Mouse (Mus musculus) layer of hippocampus, postnatal 36 days (tissue): ENCODE data around the gene Nrap. TPM values are rescaled to one million over a fixed set of nuclear protein-coding genes. Genes with fewer than 3 reads are reported as not detected.

Experiments
- DNase-seq, 2 experiments: peaks; one replicate each; pipeline ENCODE4 v3.0.0; 2022
- total RNA-seq, 2 experiments: library from RNA; stranded (reverse); gene quantifications; 2 replicates each; pipeline ENCODE4 v1.2.3; 2021

Nrap gene
- total RNA-seq, 2 experiments from 2014 or later, result 0.07 to 0.08 TPM

DNA sequence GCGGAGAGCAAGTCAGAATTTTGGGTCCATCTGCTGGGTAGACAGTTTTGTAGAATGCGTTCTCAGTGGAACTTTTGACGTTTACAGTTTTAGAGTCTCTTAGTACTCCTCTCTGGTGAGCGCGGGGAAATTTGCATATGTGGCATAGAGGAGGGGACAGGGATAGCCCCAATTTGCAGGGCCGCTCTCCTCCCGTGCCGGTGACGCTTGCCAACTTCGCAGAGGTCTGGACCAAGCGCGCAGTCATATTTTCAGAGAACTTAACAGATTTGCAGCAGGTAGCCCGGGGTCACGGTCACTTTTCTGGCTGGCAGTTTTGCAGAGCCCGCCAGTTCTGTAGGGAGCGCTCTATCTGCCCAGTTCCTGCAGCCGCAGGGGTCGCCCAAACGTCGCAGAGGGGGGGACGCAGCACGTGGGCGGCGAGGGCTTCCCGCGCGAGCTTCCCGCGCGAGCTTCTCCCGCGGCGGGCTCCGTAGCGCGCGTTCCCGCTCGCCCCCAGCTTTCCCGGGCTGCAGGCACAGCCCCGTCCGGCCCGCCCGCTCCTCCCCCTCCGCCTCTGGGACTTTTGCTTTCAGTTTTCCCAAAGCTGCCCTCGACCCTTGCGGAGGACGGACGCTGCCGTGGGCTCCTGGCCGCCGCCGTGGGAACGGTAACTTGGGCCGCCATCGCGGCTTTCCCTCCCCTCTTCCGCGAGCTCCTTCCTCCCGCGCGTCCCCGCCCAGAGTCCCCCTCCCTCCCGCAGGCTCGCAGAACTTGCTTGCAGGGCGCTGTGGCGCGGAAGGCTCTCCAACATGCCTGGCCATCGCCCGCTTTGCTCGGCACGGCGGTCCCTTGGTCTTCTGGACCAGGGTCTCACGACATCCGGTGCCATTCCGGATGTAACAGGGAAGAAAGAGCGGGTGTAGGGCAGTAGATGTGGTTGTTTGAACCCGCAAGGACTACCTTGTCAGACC is 7.1 kb upstream of the Nrap start, which contains the start of gene Casp7:
Gene Casp7, plus strand, starts transcription at position 461 of the 953 bp plus-strand sequence.
- DNase-seq, result peak; percentile 27 to 35

DNA sequence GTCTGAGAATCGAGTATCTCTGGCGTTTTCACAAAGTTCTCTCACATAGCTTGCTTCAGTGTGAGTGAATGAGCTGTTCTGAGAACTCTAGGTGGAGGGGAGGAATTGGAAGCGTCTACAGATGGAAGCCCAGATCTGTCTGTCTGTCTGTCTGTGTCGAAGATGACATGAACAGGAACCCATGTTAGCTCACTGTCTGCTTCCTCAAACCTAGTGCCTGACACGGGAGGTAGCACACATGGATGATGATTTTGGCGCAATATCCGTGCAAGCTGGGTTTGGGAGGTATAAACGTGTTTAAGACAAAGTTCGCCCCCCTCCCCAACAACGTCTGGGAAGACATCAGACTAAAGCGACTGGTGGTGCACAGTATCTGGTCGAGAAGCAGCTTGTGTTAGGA is 6.4 kb upstream of the Nrap start:
- no peak for DNase-seq

DNA sequence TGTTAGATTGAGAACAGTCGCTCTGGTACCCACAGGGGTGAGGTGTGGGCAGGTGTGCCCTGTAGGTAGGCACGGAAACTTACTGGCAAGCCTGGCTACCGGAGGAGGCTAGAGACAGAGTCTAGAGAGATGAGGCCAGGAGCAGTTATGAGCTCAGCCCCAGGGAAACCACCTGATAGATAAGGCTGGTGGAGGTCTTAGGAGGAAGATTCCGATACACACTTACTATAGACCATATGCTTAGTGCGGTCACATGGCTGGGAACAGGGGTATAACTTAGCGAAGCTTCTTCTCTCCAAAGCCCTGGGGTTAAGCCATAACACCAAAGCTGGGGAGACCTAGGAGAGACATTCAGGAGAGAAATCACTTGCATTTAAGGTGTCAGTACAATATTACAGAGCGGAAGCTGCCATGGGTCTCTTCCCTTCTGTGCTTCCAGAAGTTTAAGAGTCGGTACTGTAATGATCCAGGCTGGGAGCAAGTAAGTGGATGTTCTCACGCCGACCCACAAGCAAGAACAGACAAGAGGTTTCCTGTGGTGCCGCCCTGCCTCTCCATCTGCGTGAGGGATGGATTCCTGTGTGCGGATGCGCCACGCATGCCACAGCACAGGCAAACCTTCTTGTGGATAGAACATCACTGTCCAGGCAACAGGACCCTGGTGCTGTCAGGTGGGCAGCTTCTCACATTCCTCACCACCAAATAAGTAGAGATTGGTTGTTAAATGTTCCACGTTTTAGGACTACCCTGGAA is 5.5 kb upstream of the Nrap start:
- no peak for DNase-seq

DNA sequence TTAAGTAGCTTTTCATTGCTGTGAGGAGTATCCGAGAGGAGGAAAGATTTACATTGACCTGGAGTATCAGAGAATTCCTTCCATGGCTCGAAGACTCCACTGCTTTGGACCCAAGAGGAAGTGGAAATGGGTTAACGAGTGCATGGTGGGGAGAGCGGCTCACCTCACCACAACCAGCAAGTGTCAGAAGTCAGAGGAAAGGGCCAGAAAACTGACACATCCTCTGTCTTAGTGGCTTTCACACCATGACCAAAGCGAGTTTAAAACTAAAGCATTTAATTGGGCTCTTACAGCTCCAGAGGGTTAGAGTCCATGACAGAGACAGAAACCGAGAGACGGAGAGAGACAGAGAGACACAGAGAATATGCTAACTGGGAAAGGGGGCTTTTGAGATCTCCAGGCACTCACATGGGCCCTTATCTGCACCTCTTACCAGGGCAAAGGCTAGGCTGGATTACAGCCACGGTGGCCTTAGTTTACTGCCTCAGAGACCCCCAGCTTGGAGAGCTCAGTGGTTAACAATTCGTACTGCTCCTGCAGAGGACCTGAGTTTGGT is 3.6 kb upstream of the Nrap start:
- DNase-seq, result no peak

DNA sequence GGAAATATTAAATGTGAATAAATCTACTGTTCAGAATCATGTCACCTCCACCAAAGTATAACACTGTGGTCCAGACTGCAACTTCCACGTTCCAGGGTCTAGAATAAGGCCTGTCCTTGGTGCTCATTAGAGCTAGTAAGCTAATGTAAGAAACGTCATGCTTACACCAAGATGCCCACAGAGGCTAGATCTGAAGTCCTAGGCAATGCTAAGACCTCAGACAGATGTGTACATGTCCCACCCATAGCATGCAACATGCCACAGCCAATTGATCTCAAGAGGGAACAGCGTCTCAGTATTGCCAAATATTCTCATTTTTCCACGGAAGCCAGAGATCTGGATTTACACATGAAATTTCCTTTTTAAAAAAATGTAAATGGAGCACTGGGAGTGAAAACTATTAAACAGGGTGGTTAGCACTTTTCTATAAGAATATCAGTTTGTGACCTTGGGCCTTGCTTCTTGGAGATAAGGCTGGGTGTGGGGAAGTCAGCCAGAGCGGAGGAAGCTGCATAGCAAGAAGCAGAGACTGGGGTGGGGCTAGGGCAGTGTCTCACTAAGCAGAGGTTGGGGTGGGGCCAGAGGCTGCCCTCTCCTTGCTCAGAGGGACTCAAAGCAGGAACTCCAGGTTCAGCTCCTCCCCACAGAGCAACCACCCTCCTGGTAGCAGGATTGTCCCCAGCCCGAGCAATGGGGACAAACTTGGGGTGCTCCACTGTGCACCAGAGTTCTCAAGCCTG is 1.6 kb upstream of the Nrap start:
- no peak for DNase-seq

DNA sequence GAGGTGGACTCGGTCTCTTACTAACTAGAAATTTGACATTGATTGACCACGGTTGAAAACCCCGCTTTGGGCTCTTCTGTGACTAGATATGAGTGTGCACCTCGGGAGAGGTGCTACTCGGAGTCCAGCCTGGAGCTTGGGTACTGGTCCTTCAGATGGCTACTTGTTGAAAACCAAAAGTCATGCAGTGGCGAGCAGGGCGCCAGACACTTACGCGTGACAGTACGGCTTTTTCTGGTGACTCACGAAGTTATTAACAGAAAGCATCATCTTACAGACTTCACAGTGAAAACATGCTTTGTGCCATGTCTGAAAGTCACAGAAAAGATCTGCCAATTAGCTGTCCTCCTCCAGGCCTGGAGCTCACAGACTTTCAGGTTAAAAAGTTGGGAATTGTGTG is 661 bp downstream of the Nrap start:
- no peak for DNase-seq

DNA sequence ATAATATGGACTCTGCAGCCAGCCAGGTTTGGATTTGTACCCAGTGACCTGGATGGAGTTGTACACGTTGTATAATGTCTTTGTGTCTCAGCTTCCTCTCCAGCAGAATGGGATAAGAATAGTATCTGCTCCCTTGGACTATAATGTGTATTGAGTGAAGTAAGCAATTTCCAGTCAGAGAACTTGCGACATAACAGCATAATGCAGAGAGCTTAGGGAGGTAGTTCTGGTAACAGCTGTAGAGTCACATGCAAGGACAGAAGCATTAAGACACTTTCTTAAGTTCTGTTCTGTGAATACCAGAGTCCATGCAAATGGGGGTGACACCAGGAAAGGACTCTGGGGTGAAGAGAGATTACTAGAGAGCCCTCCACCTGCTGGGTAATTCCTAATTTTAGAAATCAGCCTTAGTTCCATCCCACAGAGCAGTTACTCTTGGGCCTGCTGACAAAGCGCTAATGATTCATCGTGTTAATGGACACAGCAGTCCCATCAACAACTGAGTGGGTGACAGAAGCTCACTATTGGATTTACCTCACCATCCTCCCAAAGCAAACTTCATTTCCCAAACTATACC is 2.0 kb downstream of the Nrap start:
- no peak for DNase-seq

DNA sequence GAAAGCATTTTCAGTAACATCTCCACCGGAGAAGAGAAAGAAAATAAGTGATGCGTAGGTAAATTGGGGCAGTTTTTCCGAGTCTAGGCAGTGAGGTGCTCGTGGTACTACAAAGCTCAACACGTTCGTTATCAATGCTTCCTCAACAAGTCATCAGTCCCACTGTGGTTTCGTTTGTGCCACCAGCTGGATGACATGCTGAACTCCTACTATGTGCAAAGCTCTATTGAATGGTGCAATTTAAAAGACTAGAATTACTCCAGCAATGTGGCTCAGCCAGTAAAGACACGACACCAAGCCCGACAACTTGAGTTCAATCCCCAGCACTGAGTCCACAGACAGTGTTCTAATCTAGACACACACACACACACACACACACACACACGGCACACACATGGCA is 3.7 kb downstream of the Nrap start:
- DNase-seq, result no peak

DNA sequence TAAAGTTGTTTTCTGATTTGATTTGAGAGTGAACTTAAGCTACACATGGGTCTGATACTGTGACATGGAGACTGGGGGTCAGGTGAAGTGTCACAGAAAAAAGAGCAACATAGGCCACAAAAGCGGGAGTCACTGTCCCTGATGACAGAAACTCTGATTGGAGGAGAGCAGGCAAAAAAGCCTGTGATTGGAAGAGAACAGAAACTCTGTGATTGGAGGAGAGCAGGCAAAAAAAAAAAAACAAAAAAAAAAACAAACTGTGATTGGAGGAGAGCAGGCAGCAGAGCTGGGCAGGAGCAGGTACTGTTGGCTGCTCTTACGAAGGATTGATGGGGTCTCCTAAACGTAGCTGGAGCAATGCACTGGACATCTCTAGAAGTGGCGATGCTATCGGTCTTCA is 4.3 kb downstream of the Nrap start:
- no peak for DNase-seq

DNA sequence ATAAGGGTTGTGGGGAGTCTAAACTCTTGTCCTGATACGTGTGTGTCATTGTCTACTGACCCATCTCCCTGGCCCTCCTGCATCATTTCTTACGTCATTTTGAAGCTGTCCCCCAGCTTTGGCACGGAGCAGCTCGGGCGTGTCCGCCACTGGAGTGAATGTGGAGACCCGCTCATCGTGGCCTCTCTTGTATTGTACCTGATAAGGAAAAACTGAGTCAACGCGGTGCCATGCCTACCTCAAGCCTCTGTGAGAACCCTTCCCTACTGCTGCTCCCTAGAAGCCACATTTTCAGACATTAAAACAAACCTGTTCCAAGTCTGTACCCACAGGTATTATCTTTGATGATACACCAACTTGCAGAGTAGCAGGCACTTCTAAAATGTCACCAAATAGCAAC is 8.4 kb downstream of the Nrap start:
- DNase-seq, result no peak

DNA sequence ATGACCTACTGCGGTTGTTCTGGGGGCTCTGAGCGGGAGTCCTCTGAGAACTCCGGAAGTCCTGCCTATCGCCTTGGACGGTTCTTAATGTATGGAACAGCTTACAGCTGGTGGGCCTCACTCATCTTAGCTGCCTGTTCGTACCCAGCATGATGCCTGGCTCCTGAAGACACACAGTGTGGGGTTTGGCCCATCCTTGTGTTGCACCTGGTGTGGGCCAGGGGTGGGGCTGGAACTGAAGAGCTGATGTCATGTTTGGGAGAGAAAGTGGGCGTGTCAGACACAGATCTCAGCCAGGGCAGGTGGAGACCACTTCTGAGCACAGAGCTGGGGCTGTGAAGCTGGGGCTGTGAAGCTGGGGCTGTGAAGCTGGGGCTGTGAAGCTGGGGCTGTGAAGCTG is 9.5 kb downstream of the Nrap start:
- DNase-seq, result no peak

DNA sequence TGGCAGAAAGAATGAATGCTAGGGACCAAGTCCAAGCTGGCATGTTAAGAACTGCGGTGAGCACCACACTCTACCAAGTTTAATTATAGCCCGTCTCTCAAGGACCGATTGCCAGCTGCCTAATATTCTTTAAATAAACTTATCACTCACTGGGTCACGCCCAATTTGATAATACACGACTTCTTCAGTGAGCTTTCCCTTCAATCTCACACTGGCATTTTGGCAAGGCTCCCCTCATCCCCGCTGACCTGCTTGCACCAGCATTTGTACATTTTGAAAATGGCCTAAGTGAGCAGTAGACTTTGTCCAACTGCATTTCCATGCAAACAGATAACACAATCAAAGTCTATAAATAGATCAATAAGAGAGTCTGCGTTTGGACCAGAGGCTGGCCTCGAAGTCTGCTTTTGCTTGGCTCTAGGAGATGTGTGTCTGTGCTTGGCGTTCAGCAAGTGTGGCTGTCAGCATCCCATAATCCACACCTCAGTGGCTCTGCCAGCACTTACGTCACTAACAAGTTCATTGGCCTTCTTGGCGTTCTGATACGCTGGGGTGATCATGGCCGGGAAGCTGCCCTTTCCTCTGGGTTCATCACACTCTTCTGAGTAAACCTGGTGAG is 11.2 kb downstream of the Nrap start:
- DNase-seq, result no peak

DNA sequence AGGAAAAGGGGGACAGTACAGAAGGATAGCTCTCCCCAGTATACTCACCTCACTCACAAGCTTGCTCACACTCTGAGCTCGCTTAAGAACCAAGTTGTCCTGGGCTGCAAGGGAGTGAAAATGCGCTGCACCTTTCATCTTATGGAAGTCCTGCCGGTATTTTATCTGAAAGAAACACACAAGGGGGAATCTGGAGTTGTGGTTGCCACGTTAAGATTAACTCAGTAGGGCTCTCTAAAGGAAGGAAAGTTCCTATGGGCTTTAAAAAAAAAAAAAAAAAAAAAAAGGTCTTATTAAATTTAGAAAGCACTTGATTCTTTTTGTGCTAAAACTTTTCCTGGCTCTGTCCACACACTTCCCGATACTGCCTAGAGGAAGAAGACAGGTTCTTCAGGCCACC is 11.8 kb downstream of the Nrap start:
- no peak for DNase-seq

DNA sequence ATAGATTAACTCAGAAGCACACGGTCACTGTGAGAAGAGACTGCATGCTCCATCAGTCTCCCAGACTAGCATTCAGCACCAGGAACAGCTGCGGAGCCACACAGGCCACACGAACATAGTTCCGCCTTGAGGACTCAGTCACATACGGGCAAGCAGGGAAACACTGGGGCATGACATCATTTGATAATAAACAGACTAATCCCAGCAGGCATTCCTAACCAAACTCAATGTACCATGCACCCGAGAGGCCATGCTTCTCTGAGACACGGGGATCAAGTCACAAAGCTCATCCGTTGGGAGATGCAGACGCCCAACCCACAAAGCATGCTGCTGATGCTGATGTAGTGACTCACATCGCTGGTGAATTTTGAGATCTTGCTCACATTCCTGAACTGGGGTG is 15.8 kb downstream of the Nrap start:
- no peak for DNase-seq

DNA sequence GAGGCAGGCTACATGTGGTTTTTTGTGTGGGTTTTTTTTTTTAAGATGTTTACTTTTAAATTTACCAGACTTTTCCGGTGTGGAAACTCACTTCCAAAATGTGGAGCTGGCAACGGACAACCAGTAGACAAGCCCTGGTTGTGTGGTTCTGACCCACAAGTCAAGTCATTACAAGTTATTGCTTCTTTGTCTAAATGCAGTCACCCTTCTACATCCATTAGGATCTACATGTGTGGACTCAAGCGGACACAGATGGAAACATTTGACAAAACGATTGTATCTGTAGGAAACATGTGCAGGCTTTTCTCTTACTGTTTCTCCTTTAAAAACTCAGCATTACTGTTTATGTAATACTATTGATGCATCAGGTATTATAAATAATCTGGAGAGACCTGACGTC is 16.6 kb downstream of the Nrap start:
- no peak for DNase-seq

DNA sequence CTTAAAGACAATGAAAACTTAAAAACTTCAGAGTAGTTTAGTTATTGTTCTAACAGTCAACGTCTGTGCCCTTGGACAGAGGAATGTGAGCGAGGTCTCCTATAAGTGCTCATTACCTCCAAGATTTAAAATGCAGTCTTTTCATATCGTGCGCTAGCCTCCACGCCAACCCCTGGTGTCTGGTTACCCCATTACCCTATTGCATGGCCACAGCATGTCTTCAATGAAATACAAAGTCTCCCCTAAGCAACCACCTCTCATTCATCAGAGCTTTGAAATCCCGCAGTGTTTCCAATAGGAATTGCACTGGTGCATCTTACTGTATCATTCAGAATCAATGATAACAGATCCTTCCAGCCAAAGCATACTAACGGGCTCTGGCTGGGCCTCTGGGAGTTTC is 17.6 kb downstream of the Nrap start:
- no peak for DNase-seq

DNA sequence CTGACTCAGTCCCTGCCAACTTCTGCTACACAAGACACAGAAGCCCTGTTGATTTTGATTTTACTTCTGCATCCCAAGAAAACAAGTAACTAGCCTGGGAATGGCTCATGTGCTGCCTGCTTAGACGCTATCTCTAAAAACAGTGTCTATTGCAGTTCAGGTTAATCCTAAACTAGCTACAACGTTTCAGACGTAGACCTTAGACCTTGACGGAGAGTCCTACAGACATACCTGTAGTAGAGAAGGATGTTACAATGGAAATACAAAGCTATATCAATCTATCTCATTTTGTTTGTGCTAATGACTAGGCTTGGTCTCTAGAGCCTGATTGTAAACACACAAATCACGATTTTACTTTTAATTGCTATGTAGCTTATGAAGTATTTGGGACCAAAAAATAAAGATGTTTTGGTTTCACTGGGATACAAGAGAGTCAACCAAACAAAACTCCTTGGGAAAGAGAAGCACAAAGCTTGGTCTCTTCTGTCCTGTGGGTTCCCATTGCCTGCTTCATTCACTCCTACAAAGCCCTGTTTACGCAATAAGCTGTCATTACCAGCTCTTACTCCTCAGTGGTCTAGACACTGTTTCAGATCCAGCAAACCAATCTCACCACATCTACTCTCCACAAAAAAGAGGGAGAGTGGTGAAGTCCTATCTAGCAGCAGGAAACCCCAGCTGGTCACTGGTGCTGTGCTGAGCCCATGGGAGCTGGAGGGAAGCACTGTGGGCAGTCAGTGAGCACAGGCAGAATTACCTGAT is 19.3 kb downstream of the Nrap start:
- no peak for DNase-seq

DNA sequence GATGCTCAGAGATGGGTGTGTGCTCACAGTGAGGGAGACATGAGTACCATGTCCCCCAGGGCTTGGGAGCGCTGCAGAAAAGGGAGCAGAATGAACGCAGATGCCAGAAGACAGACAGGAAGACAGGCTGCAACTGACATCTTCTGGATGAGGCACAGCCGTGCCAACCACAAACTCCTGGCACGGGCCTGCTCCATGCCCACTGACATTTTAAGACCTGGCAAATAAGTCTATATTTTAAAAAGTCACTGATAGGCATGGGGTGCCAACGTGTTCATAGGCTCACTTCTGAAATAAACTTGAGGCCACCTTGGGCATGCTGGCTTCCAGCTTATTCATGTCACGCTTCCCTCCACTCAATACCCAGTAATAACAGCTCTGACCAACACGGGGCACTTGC is 20.9 kb downstream of the Nrap start:
- DNase-seq, result no peak

DNA sequence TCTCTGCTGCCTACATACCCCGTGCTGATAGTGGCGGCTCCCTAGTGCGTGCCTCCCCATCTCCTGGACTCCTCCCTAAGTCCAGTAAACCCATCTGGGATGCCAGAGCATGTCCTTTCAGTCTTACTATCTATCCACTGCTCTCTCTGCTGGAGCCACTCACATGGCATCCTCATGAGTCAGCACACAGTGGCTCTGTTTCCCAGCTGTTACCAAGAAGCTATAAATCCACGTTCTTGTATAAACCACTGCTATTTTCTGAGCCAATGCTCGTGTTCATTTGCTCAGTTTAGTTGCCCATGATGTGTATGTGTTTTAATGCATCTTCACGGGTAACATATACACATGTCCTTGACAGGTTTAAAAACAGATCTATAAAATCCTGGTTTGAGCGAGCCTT is 22.1 kb downstream of the Nrap start:
- DNase-seq, result no peak

DNA sequence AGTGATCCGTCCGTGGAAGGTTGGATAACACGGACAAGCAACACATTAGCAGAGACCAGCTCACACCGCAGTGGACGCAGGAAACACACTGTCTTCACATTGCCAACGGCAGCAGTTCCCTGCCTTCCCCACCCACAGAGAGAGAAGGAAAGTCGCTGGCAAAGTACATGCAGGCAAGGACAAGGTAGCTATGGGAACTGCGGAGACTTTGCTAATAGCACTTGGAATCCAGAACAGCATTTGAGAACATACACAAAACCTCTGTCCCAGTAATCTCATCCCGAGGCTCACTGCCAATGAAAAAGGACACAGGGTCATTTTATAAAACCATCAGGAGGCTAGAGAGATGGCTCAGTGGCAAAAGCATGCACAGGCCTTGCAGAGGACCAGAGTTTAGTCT is 23.2 kb downstream of the Nrap start:
- no peak for DNase-seq

DNA sequence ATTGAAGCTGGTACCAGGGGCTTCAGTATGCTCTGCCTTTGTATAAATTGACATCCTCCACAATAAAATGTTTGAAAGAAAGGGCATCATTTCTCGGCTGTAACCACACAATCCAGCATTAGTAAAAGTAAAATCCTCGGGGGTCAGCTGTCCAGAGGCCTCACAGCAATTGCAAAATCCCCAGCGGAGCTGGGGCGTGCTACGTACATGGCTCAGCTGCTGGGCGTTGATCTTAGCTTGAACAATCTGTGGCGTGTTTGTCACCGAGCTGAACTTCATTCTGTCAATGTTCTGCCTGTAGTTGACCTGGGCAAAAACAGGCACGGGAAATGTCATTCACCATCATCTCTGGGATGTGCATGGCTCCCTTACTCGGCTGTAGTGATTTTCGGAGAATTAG is 23.7 kb downstream of the Nrap start:
- DNase-seq, result no peak
